Comparison of ENCODE assay signal across 7 mouse cellular contexts in the genomic region with DNA sequence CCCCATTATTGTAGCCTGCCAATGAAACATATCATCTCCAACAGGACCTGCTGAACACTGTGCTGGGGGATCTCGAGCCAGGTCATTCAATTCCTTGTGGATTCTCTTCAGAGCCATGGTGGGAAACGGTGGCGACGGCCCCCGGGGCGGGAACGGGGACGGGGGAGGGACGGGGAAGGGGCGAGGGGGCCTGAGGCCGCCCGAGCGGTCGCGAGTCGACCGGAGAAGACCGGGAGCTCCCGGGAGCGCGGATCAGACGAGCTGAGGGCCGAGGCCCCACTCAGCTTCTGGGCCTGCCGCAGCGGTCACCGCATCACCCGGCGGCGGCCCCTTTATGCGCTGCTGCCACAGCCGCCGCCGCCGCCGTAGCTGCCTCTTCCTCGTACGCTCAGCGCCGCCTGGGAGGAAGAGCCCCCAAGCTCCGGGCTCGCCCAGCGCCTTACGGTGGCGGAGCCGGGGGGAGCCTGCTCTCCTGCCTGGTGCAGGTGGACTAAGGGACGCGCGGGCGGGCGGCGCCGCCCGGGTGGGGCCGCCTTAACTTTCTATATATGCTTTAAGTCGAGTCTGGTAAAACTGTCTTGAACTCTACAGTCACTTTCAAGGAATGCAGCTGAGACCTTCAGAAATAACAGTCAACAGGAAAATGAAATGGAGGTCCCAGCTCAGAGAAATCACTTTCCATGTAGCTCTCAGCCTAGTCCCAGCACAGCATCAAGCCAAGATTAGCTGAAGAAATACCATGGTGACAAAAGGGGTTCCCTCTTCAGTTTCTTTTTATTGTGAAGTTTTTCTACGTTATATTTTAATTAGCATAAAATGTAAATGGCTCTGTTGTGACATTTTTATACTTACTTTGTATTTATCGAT.
A peak's percentile ranks its signal among the peaks of the same experiment; 100 is the strongest.
DNase-seq lines count a peak whose midpoint lies in the region; ATAC-seq and TF ChIP-seq lines count a peak whose summit lies in the region.
"Not testable (repeated sequence)": the region's sequence is repeated elsewhere in the genome, so short reads cannot be mapped to it uniquely, and the experiment has no call there.

No protein-coding gene starts in this region.

- H3K36me3 ChIP-seq in heart, embryonic 13.5 days; intestine, embryonic 15.5 days; limb, embryonic 14.5 days (ENCODE audit: control insufficient read depth, insufficient read depth, low read length); midbrain, embryonic 10.5 days: not testable (repeated sequence)

- peak; percentile 93 for ATAC-seq in erythroblast, adult 5-6 weeks (replicated peaks; ENCODE audit: low FRiP score, poor library complexity, severe bottlenecking)
- not testable (repeated sequence) for ATAC-seq in heart, embryonic 13.5 days (ENCODE audit: extremely low read depth, insufficient number of reproducible peaks, low FRiP score, low TSS enrichment)
- ATAC-seq in intestine, embryonic 15.5 days = peak; percentile 93
- ATAC-seq in limb, embryonic 14.5 days (ENCODE audit: low FRiP score, low read depth) = peak; percentile 55

- WGBS in heart, embryonic 13.5 days = 5% methylated on average over 42 of the region's 57 CpGs
- 6% methylated on average over 40 of the region's 57 CpGs for WGBS in intestine, embryonic 15.5 days
- WGBS in limb, embryonic 14.5 days = 8% methylated on average over 16 of the region's 57 CpGs
- WGBS in midbrain, embryonic 10.5 days = 4% methylated on average over 50 of the region's 57 CpGs

- peak; percentile 7 for DNase-seq in cerebellum, adult 11 months
- DNase-seq in limb, embryonic 14.5 days (ENCODE audit: low spot score) = not testable (repeated sequence)
- DNase-seq in midbrain, embryonic 10.5 days (ENCODE audit: low spot score) = peak; percentile 52
- peak; percentile 35 for DNase-seq in right cerebral cortex, postnatal 25 days

- H3K9ac ChIP-seq in heart, embryonic 13.5 days = peak overlapping the region; percentile 81
- H3K9ac ChIP-seq in intestine, embryonic 15.5 days = peak overlapping the region; percentile 39
- H3K9ac ChIP-seq in limb, embryonic 14.5 days (ENCODE audit: low read depth, low read length, severe bottlenecking) = peak overlapping the region; percentile 52

- not testable (repeated sequence) for H3K9me3 ChIP-seq in heart, embryonic 13.5 days; intestine, embryonic 15.5 days; limb, embryonic 14.5 days (ENCODE audit: control insufficient read depth, low read length); midbrain, embryonic 10.5 days (replicated peaks)

- peak overlapping the region; percentile 58 for H3K4me3 ChIP-seq in heart, embryonic 13.5 days
- H3K4me3 ChIP-seq in intestine, embryonic 15.5 days (replicated peaks) = peak overlapping the region; percentile 43
- peak overlapping the region; percentile 40 for H3K4me3 ChIP-seq in limb, embryonic 14.5 days (replicated peaks; ENCODE audit: low read length)
- peak overlapping the region; percentile 57 for H3K4me3 ChIP-seq in midbrain, embryonic 10.5 days

- peak overlapping the region; percentile 74 for H3K4me2 ChIP-seq in heart, embryonic 13.5 days
- H3K4me2 ChIP-seq in intestine, embryonic 15.5 days (replicated peaks) = peak overlapping the region; percentile 85
- H3K4me2 ChIP-seq in limb, embryonic 14.5 days (replicated peaks; ENCODE audit: low read depth, low read length, severe bottlenecking) = peak overlapping the region; percentile 61

- not testable (repeated sequence) for H3K4me1 ChIP-seq in heart, embryonic 13.5 days; intestine, embryonic 15.5 days (replicated peaks); limb, embryonic 14.5 days (ENCODE audit: control insufficient read depth, insufficient read depth, low read length); midbrain, embryonic 10.5 days

- not testable (repeated sequence) for TF ChIP-seq POLR2A in limb, embryonic 14.5 days (IDR thresholded peaks at IDR 0.05; ENCODE audit: borderline replicate concordance, extremely low read depth, insufficient read depth, insufficient read length)

- H3K27me3 ChIP-seq in heart, embryonic 13.5 days (replicated peaks); intestine, embryonic 15.5 days (replicated peaks); limb, embryonic 14.5 days (ENCODE audit: control insufficient read depth, insufficient read depth, low read length): not testable (repeated sequence)
- peaks cover 12% of the 10 kb centered on the region for H3K27me3 ChIP-seq in midbrain, embryonic 10.5 days (ENCODE audit: low read depth, poor library complexity, severe bottlenecking)

- not testable (repeated sequence) for H3K27ac ChIP-seq in heart, embryonic 13.5 days (replicated peaks); intestine, embryonic 15.5 days; limb, embryonic 14.5 days (replicated peaks; ENCODE audit: low read depth, low read length)
- peak overlapping the region; percentile 85 for H3K27ac ChIP-seq in midbrain, embryonic 10.5 days (replicated peaks)
